Mouse (Mus musculus) embryonic facial prominence, embryonic 14.5 days (tissue): ENCODE results near the gene Ctc1. TPM values are rescaled to one million over a fixed set of nuclear protein-coding genes. Genes with fewer than 3 reads are reported as not detected.

Experiments used
- ATAC-seq: fragments of 200-750 bp; cut with Nextera tagmentation; 2 replicates; pipeline ENCODE4 v1.8.0; 2017; ENCODE audit warnings: low read depth, moderate number of reproducible peaks, moderate TSS enrichment
- DNase-seq: peaks from one replicate; pipeline ENCODE4 v3.0.0-alpha.2; 2015; ENCODE audit warnings: low spot score
- H3K27ac ChIP-seq: fragments of 300-500 bp; sonication (generic); replicated peaks from 2 replicates; pipeline ENCODE4 v1.5.1; 2014; ENCODE audit warnings: low read depth, mild to moderate bottlenecking, low read length, moderate library complexity
- H3K27me3 ChIP-seq: fragments of 300-500 bp; sonication (generic); replicated peaks from 2 replicates; pipeline ENCODE4 v1.6.1; 2014; ENCODE audit warnings: low read length; ENCODE audit not compliant: control insufficient read depth, insufficient read depth
- H3K36me3 ChIP-seq: fragments of 300-500 bp; sonication (generic); 2 replicates; pipeline ENCODE4 v1.6.1; 2014; ENCODE audit warnings: low read length, mixed read lengths; ENCODE audit not compliant: control insufficient read depth, insufficient read depth
- H3K4me1 ChIP-seq: fragments of 300-500 bp; sonication (generic); 2 replicates; pipeline ENCODE4 v1.6.1; 2014; ENCODE audit warnings: antibody characterized with exemption, low read length; ENCODE audit not compliant: control insufficient read depth, insufficient read depth
- H3K4me2 ChIP-seq: fragments of 300-500 bp; sonication (generic); 2 replicates; pipeline ENCODE4 v1.6.1; 2014; ENCODE audit warnings: low read depth, mild to moderate bottlenecking, low read length, moderate library complexity, mixed read lengths
- H3K4me3 ChIP-seq: fragments of 300-500 bp; sonication (generic); 2 replicates; pipeline ENCODE4 v1.5.1; 2014; ENCODE audit warnings: low read depth, mild to moderate bottlenecking, low read length
- H3K9ac ChIP-seq: fragments of 300-500 bp; sonication (generic); 2 replicates; pipeline ENCODE4 v1.6.1; 2014; ENCODE audit warnings: low read depth, mild to moderate bottlenecking, low read length, moderate library complexity, mixed read lengths
- H3K9me3 ChIP-seq: fragments of 300-500 bp; sonication (generic); 2 replicates; pipeline ENCODE4 v1.6.1; 2016; ENCODE audit warnings: low read length; ENCODE audit not compliant: control insufficient read depth
- whole genome bisulfite sequencing: fragments of 180-500 bp; shearing (Covaris S2); extraction: QIAGEN DNeasy Blood & Tissue Kit; methylation state at CpG from one replicate; pipeline ENCODE4 v1.1.7; 2014; 5-methylcytosine and 5-hydroxymethylcytosine counted together
- polyA plus RNA-seq: library from polyadenylated mRNA; unstranded; fragments of >200 nt; fragmentation: Nextera tagmentation; extraction: Ambion mirVana; gene quantifications from 2 replicates; pipeline ENCODE4 v1.2.1, GENCODE M21; 2014

Gene Ctc1
- polyA plus RNA-seq, 1 experiment from 2014 or later: 36.5 TPM

- H3K9ac ChIP-seq: no peak overlapping the region; the same call in 1 of the 2 replicates
- peak; percentile 93 for DNase-seq
- H3K4me1 ChIP-seq: peaks cover 6% of the 10 kb centered on the region; the same call in 1 of the 2 replicates
- H3K9me3 ChIP-seq: no peaks in the 10 kb centered on the region
- peak overlapping the region; percentile 66 for H3K4me2 ChIP-seq
- H3K27ac ChIP-seq: no peak overlapping the region
- no peaks in the 10 kb centered on the region for H3K36me3 ChIP-seq
- no peak for ATAC-seq
- H3K4me3 ChIP-seq: peak overlapping the region; percentile 35
- H3K27me3 ChIP-seq: no peaks in the 10 kb centered on the region
- WGBS: 7% methylated on average over 8 of the region's 8 CpGs
These were observed 51.2 kb downstream of the Ctc1 start for GRCm38 (mm10) chr11:69066956-69067355.

- 56% methylated on average over 6 of the region's 6 CpGs for WGBS
- Histone ChIP-seq H3K9me3 (no peaks in the 10 kb centered on the region), H3K36me3 (no peaks in the 10 kb centered on the region), H3K9ac (no peak overlapping the region), H3K27ac (no peak overlapping the region), H3K27me3 (no peaks in the 10 kb centered on the region), H3K4me1 (peaks cover 10% of the 10 kb centered on the region; the same call in 1 of the 2 replicates), H3K4me2 (no peak overlapping the region), H3K4me3 (no peak overlapping the region)
- ATAC-seq: no peak
- no peak for DNase-seq
These were observed 51.9 kb downstream of the Ctc1 start for GRCm38 (mm10) chr11:69067601-69068000.

- peak overlapping the region; percentile 91 for H3K9ac ChIP-seq
- H3K36me3 ChIP-seq: no peaks in the 10 kb centered on the region
- DNase-seq: no peak
- H3K27ac ChIP-seq: peak overlapping the region; percentile 98
- peaks cover 10% of the 10 kb centered on the region; the same call in 1 of the 2 replicates for H3K4me1 ChIP-seq
- WGBS: 0% methylated on average over 13 of the region's 13 CpGs
- ATAC-seq: no peak; the same call in 1 of the 2 replicates
- H3K4me3 ChIP-seq: peak overlapping the region; percentile 67
- peak overlapping the region; percentile 66 for H3K4me2 ChIP-seq
- H3K9me3 ChIP-seq: no peaks in the 10 kb centered on the region
- H3K27me3 ChIP-seq: no peaks in the 10 kb centered on the region
These were observed 54.4 kb downstream of the Ctc1 start for GRCm38 (mm10) chr11:69070093-69070492.

GRCm38 (mm10) chr11:69070590-69071222 lies 55.0 kb downstream of the Ctc1 start, which contains the start of gene Tmem107:
Gene Tmem107, plus strand, starts transcription at chr11:69070806.
- whole genome bisulfite sequencing: under 1% methylated on average over 27 of the region's 47 CpGs
- peaks cover 10% of the 10 kb centered on the region; the same call in 1 of the 2 replicates for H3K4me1 ChIP-seq
- ATAC-seq: peak; percentile 89

GRCm38 (mm10) chr11:69071262-69071661 lies 55.6 kb downstream of the Ctc1 start:
- Histone ChIP-seq H3K4me1 (peaks cover 6% of the 10 kb centered on the region; the same call in 1 of the 2 replicates), H3K9me3 (no peaks in the 10 kb centered on the region), H3K27me3 (no peaks in the 10 kb centered on the region), H3K27ac (peak overlapping the region; percentile 98), H3K4me3 (peak overlapping the region; percentile 67), H3K9ac (peak overlapping the region; percentile 91), H3K4me2 (peak overlapping the region; percentile 66), H3K36me3 (no peaks in the 10 kb centered on the region)
- DNase-seq: no peak
- 28% methylated on average over 8 of the region's 9 CpGs for WGBS
- ATAC-seq: no peak

More at GRCm38 (mm10) chr11:69070590-69071222, 55.0 kb downstream of the Ctc1 start, which contains the start of gene Tmem107:
- H3K9ac ChIP-seq: peak within 1 kb of the TSS; percentile 91
- no peaks in the 10 kb centered on the region for H3K27me3 ChIP-seq
- peak; percentile 98 for DNase-seq
- H3K4me3 ChIP-seq: peak within 1 kb of the TSS; percentile 67
- H3K4me2 ChIP-seq: peak within 1 kb of the TSS; percentile 66
- peak within 1 kb of the TSS; percentile 98 for H3K27ac ChIP-seq
- H3K9me3 ChIP-seq: no peaks in the 10 kb centered on the region
- H3K36me3 ChIP-seq: no peaks in the 10 kb centered on the region

GRCm38 (mm10) chr11:69072234-69072633 lies 56.5 kb downstream of the Ctc1 start:
- H3K27ac ChIP-seq: peak overlapping the region; percentile 95
- H3K4me2 ChIP-seq: peak overlapping the region; percentile 66
- 0 out of 2 replicates have a peak, but pooled peaks cover 5% of the 10 kb centered on the region for H3K4me1 ChIP-seq
- WGBS: 88% methylated on average over 11 of the region's 11 CpGs
- peak overlapping the region; percentile 31 for H3K4me3 ChIP-seq
- H3K9me3 ChIP-seq: no peaks in the 10 kb centered on the region
- H3K36me3 ChIP-seq: no peaks in the 10 kb centered on the region
- H3K9ac ChIP-seq: peak overlapping the region; percentile 60
- no peaks in the 10 kb centered on the region for H3K27me3 ChIP-seq
- ATAC-seq (no peak), DNase-seq (no peak)

GRCm38 (mm10) chr11:69072666-69073064 lies 57.0 kb downstream of the Ctc1 start:
- WGBS: 12% methylated on average over 9 of the region's 9 CpGs
- H3K9ac ChIP-seq: peak overlapping the region; percentile 60
- H3K27me3 ChIP-seq: no peaks in the 10 kb centered on the region
- no peaks in the 10 kb centered on the region for H3K9me3 ChIP-seq
- H3K4me1 ChIP-seq: 0 out of 2 replicates have a peak, but pooled peaks cover 5% of the 10 kb centered on the region
- peak overlapping the region; percentile 95 for H3K27ac ChIP-seq
- ATAC-seq (no peak), DNase-seq (no peak)
- H3K4me3 ChIP-seq: peak overlapping the region; percentile 31
- H3K36me3 ChIP-seq: no peaks in the 10 kb centered on the region
- H3K4me2 ChIP-seq: peak overlapping the region; percentile 66

- Histone ChIP-seq H3K4me3 (peak overlapping the region; percentile 31), H3K36me3 (no peaks in the 10 kb centered on the region), H3K9ac (peak overlapping the region; percentile 60), H3K27ac (peak overlapping the region; percentile 95), H3K9me3 (no peaks in the 10 kb centered on the region), H3K4me2 (peak overlapping the region; percentile 66), H3K27me3 (no peaks in the 10 kb centered on the region), H3K4me1 (0 out of 2 replicates have a peak, but pooled peaks cover 5% of the 10 kb centered on the region)
- 2% methylated on average over 14 of the region's 14 CpGs for WGBS
- ATAC-seq (peak; percentile 74), DNase-seq (peak; percentile 96)
These were observed 57.6 kb downstream of the Ctc1 start for GRCm38 (mm10) chr11:69073065-69073888.
